Mouse (Mus musculus): Measurements from ENCODE around the gene Gpr142. TPM values are rescaled to one million over a fixed set of nuclear protein-coding genes. Genes with fewer than 3 reads are reported as not detected.

Gpr142 gene
- not detected for polyA plus RNA-seq (2017; shearing (Covaris generic))

DNA sequence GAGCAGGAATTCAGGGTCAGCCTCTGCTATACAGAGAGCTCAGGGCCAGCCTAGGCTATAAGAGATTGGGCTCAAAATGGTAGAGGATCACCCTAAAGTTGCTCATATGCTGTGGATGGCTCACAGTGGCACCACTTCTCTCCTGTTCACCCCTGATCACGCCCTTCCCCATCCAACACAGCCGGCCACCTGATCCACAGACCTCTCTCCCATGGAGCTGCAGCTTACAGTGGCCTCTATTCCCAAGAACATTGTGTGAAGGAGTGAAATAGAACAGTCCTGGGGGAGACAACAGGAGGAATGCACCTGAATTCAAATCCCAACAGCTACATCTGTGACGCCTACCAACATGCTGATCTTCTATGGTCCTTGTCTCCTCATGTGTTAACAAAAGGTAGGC, at the start of gene Gpr142:
Gene Gpr142, plus strand, starts transcription at position 301 of the 400 bp plus-strand sequence.

DNA sequence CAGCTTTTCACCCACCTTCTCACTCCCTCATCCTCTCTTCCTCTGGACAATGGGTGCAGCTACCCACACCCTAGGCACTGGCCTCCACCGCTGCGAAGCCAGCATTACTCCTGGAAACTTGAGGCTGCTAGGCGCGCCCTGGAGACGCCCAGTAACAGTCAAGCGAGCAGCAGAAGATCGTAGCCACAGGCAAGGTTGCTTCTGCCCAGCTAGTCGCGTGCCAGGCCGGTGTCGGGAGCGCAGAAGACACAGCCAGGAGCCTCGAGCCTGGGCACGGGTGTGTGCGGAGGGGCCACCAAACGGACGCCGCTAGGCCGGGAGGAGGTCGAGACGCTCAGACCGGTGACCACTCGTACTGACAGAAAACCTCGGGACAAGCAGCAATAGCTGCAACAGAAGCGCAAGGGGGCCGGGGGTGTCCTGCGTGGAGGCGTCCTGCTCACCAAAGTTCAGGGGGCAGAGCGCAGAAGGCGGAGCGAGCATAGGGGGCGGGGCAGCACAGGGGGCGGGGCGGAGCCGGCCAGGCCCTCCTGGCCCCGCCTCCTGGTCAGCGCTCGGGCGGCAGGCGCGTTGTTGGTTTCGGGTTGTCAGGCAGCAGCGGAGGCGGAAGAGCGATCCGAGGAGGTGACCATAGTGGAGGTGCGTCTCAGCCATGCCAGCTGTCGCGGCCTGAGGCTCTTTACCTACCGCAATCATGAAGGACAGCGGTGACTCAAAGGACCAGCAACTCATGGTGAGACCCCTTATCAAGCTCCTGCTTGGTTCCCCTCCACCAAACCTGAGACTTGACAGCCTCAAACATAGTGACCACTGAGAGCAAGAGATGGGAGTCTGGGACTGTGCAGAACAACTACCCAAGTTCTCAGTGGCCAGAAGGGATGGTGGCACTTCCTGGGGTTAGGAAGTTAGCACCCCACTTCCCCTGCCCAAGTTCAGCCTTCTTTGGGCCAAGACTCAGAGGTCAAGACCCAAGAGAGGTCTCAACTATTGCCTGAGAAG, 33.6 kb upstream of the Gpr142 start, which contains the start of gene Kif19a:
Gene Kif19a, plus strand, starts transcription at position 569 of the 999 bp plus-strand sequence.

DNA sequence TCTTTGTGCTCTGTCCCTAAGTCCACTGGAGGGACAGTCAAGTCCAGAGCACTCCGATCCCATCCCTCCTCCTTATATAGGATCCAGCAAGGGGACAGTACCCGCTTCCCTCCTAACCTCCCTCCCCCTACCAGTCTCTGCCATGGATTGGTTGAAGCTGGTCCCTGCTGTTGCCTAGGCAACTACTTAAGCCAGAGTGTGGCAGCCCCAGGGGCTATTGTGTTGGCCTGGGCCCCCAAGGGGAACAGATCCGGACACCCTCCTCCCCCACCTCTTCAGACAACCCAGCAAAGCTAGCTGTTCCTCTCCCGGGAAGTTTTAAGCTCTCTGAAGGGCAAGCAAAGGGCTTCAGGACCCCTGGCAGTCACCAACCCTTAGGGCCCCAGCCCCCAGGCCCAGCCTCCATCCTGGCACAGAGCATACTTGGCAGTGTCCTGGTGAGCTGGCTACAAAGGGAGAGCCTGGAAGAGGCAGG, 2.8 kb upstream of the Gpr142 start, which contains the start of gene Btbd17:
Gene Btbd17, minus strand, starts transcription at position 98 of the 475 bp plus-strand sequence.

DNA sequence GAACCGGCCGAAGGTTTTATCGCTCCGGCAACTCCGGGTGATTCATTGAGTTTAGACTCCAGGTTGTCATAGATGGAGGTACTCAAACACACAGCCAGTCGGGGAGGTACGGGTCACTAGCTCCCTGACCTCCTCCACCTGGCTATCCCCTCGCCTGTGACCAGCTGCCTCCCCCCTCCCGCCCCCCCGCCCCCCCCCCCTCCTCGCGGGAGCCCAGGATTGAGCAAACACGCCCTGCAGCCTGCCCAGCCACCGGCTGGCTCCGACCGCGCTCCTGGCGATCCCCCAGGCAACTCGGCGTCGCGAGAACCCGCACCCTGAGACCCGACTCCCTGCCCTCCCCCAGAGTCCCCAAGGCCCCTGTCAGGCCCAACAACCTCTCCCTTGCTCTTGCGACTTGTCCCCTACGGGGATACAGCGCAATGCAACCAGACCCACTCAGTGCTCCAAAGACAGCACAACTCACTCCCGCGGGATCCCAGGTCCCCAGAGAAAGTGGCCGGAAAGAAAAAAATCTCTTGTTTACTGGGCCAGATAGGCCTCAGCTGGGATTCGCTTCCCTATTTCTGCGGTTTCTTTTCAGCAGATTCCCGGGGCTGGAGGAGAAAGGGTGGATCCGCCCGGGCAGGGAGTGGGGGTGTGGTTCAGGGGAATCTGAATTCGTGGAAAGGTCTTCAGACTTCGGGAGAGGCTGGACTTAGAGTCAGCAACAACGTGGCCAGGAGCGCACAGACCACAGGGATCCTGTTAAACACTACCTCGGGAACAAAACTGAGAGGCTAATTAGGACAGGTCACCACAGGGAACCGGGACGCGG, 51.9 kb downstream of the Gpr142 start, which contains the start of gene Gprc5c:
Gene Gprc5c, plus strand, starts transcription at position 701 of the 817 bp plus-strand sequence.

Other genes starting within 250 kb of the Gpr142 start
- 473 TPM for gene Rpl38, start 130.4 kb upstream of the Gpr142 start, polyA plus RNA-seq (2017; shearing (Covaris generic))
- gene Ttyh2, start 123.5 kb upstream of the Gpr142 start, polyA plus RNA-seq (2017; shearing (Covaris generic)): 3.0 TPM
- not detected for gene Dnaic2, start 71.5 kb upstream of the Gpr142 start, polyA plus RNA-seq (2017; shearing (Covaris generic))
- gene Kif19a, start 33.5 kb upstream of the Gpr142 start, polyA plus RNA-seq (2017; shearing (Covaris generic)): 0.15 TPM
- gene Btbd17, start 3.0 kb upstream of the Gpr142 start, polyA plus RNA-seq (2017; shearing (Covaris generic)): not detected
- gene Gprc5c, start 52.2 kb downstream of the Gpr142 start, polyA plus RNA-seq (2017; shearing (Covaris generic)): 0.20 TPM
- gene Cd300a, start 91.1 kb downstream of the Gpr142 start, polyA plus RNA-seq (2017; shearing (Covaris generic)): 1.3 TPM
- 0.32 TPM for gene Cd300lb, start 135.5 kb downstream of the Gpr142 start, polyA plus RNA-seq (2017; shearing (Covaris generic))
- not detected for gene Cd300c, start 170.2 kb downstream of the Gpr142 start, polyA plus RNA-seq (2017; shearing (Covaris generic))
- 0.79 TPM for gene Cd300ld, start 191.0 kb downstream of the Gpr142 start, polyA plus RNA-seq (2017; shearing (Covaris generic))
- gene Cd300c2, start 203.0 kb downstream of the Gpr142 start, polyA plus RNA-seq (2017; shearing (Covaris generic)): 1.5 TPM
- gene Cd300ld2, start 217.3 kb downstream of the Gpr142 start, polyA plus RNA-seq (2017; shearing (Covaris generic)): not detected
- gene Cd300ld4, start 228.1 kb downstream of the Gpr142 start, polyA plus RNA-seq (2017; shearing (Covaris generic)): not detected
- gene Cd300ld5, start 238.8 kb downstream of the Gpr142 start, polyA plus RNA-seq (2017; shearing (Covaris generic)): not detected
- gene Cd300ld3, start 249.5 kb downstream of the Gpr142 start, polyA plus RNA-seq (2017; shearing (Covaris generic)): not detected

Data from inflammation-experienced regulatory T-cells, adult 16 weeks (primary cell).